ENCODE assay signal across 12 mouse cellular contexts in the genomic region with DNA sequence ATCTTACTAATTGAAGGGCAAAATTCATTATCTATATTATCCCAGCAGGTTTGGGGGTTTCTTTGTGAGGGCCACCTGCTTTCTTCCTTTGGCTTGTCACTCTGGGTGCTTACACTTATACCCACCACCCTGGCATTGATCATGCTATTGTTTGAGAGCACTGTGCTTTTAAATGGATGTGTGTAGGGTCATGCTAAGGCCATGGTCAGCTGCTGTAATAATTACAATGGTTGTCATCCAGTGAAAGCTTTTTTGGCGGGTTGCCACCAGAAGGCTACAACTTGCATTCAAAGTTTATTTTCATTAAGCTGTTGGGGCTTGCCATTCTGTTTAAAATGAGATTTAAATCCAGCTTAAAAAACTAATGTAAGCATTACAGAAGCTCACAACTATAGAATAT.
DNase-seq lines count a peak whose midpoint lies in the region; ATAC-seq and TF ChIP-seq lines count a peak whose summit lies in the region.
"Had no signal": no experiment of that assay in that cellular context is flagged by ENCODE, and none has a peak within 500 bp of the region (broad histone marks: within the 10 kb centered on the region; RNA-seq: fewer than 3 reads in every experiment).

No protein-coding gene starts in this region.

- no peak for TF ChIP-seq EP300 in stomach, postnatal 0 days (optimal IDR thresholded peaks at IDR 0.05)

- DNase-seq in hindbrain, embryonic 11.5 days (ENCODE audit: low spot score), result peak; percentile 18
- DNase-seq in stomach, postnatal 0 days (ENCODE audit: low spot score), result no peak
- DNase-seq in kidney, postnatal 14 days, result peak; percentile 21
- peak; percentile 14 for DNase-seq in testis, postnatal 14 days (ENCODE audit: low spot score)
- no peak for DNase-seq in urinary bladder, postnatal 10 days (ENCODE audit: low spot score)
- no peak for DNase-seq in MN1 (ENCODE audit: low spot score)
- DNase-seq: cerebellum, postnatal 14 days; lung, postnatal 4 days; thymus, adult 18-20 months had no signal

- no peaks in the 10 kb centered on the region for H3K9me3 ChIP-seq in hindbrain, embryonic 11.5 days (ENCODE audit: control insufficient read depth, low read length)
- no peaks in the 10 kb centered on the region for H3K9me3 ChIP-seq in hindbrain, embryonic 16.5 days (ENCODE audit: control insufficient read depth, low read length)
- no peaks in the 10 kb centered on the region for H3K9me3 ChIP-seq in stomach, embryonic 14.5 days (ENCODE audit: control insufficient read depth, low read depth, low read length)
- no peaks in the 10 kb centered on the region for H3K9me3 ChIP-seq in stomach, postnatal 0 days (ENCODE audit: control insufficient read depth, low read length)

- no peaks in the 10 kb centered on the region for H3K36me3 ChIP-seq in hindbrain, embryonic 11.5 days (ENCODE audit: control insufficient read depth, insufficient read depth, low read length)
- no peaks in the 10 kb centered on the region for H3K36me3 ChIP-seq in hindbrain, embryonic 16.5 days (ENCODE audit: control insufficient read depth, insufficient read depth, low read length)
- no peaks in the 10 kb centered on the region for H3K36me3 ChIP-seq in stomach, embryonic 14.5 days (ENCODE audit: control insufficient read depth, insufficient read depth, low read length)
- H3K36me3 ChIP-seq in stomach, postnatal 0 days (ENCODE audit: control insufficient read depth, insufficient read depth, low read length), result no peaks in the 10 kb centered on the region

- no peaks in the 10 kb centered on the region for H3K4me1 ChIP-seq in hindbrain, embryonic 11.5 days (replicated peaks; ENCODE audit: control insufficient read depth, insufficient read depth, low read length)
- H3K4me1 ChIP-seq in hindbrain, embryonic 16.5 days (ENCODE audit: control insufficient read depth, insufficient read depth, low read depth, low read length), result no peaks in the 10 kb centered on the region
- no peaks in the 10 kb centered on the region for H3K4me1 ChIP-seq in stomach, embryonic 14.5 days (ENCODE audit: control insufficient read depth, insufficient read depth, low read length)
- H3K4me1 ChIP-seq in stomach, postnatal 0 days (replicated peaks; ENCODE audit: control insufficient read depth, insufficient read depth), result no peaks in the 10 kb centered on the region

- TF ChIP-seq CTCF in stomach, postnatal 0 days (IDR thresholded peaks at IDR 0.05; ENCODE audit: low read depth), result no peak

- no peak overlapping the region for H3K4me3 ChIP-seq in hindbrain, embryonic 11.5 days (ENCODE audit: low read depth, low read length)
- no peak overlapping the region for H3K4me3 ChIP-seq in hindbrain, embryonic 16.5 days (ENCODE audit: low read length)
- H3K4me3 ChIP-seq in stomach, embryonic 14.5 days (ENCODE audit: low read depth, low read length), result no peak overlapping the region
- H3K4me3 ChIP-seq in stomach, postnatal 0 days (ENCODE audit: low read depth, low read length), result no peak overlapping the region

- 12% methylated on average over 1 of the region's 1 CpGs for WGBS in hindbrain, embryonic 11.5 days
- 10% methylated on average over 1 of the region's 1 CpGs for WGBS in hindbrain, embryonic 16.5 days
- WGBS in stomach, embryonic 14.5 days, result 18% methylated on average over 1 of the region's 1 CpGs
- WGBS in stomach, postnatal 0 days, result 26% methylated on average over 1 of the region's 1 CpGs

- peak; percentile 89 for ATAC-seq in hindbrain, embryonic 11.5 days (ENCODE audit: low FRiP score)
- no peak for ATAC-seq in hindbrain, embryonic 16.5 days
- ATAC-seq in stomach, embryonic 14.5 days (ENCODE audit: insufficient number of reproducible peaks, insufficient read depth, low FRiP score, low read depth), result peak; percentile 71; the same call in 1 of the 2 replicates
- no peak; the same call in 1 of the 2 replicates for ATAC-seq in stomach, postnatal 0 days (ENCODE audit: low FRiP score, low TSS enrichment)

- no peak overlapping the region for H3K27ac ChIP-seq in hindbrain, embryonic 11.5 days (ENCODE audit: low read depth, low read length)
- H3K27ac ChIP-seq in hindbrain, embryonic 16.5 days (ENCODE audit: low read depth, low read length), result no peak overlapping the region
- no peak overlapping the region for H3K27ac ChIP-seq in stomach, embryonic 14.5 days (ENCODE audit: low read length)
- no peak overlapping the region for H3K27ac ChIP-seq in stomach, postnatal 0 days (replicated peaks)

- H3K27me3 ChIP-seq in hindbrain, embryonic 11.5 days (ENCODE audit: control insufficient read depth, insufficient read depth, low read length), result no peaks in the 10 kb centered on the region
- no peaks in the 10 kb centered on the region for H3K27me3 ChIP-seq in hindbrain, embryonic 16.5 days (replicated peaks; ENCODE audit: control insufficient read depth, insufficient read depth, low read length)
- H3K27me3 ChIP-seq in stomach, embryonic 14.5 days (ENCODE audit: control insufficient read depth, insufficient read depth, low read length), result no peaks in the 10 kb centered on the region
- H3K27me3 ChIP-seq in stomach, postnatal 0 days (ENCODE audit: control insufficient read depth, insufficient read depth, low read length), result no peaks in the 10 kb centered on the region
- H3K27me3 ChIP-seq: CH12.LX had no signal

- no peak overlapping the region for H3K9ac ChIP-seq in hindbrain, embryonic 11.5 days (ENCODE audit: low read depth, low read length)
- H3K9ac ChIP-seq in hindbrain, embryonic 16.5 days (ENCODE audit: low read depth, low read length), result no peak overlapping the region
- H3K9ac ChIP-seq in stomach, embryonic 14.5 days (replicated peaks; ENCODE audit: low read depth, low read length), result no peak overlapping the region
- H3K9ac ChIP-seq in stomach, postnatal 0 days (ENCODE audit: low read length), result no peak overlapping the region

- H3K4me2 ChIP-seq in hindbrain, embryonic 11.5 days (replicated peaks; ENCODE audit: low read depth, low read length), result no peak overlapping the region
- no peak overlapping the region for H3K4me2 ChIP-seq in hindbrain, embryonic 16.5 days (ENCODE audit: low read length)
- no peak overlapping the region for H3K4me2 ChIP-seq in stomach, embryonic 14.5 days (replicated peaks; ENCODE audit: low read depth, low read length)
- H3K4me2 ChIP-seq in stomach, postnatal 0 days (replicated peaks; ENCODE audit: low read depth), result no peak overlapping the region

Comparison
In these comparisons a context has a peak if more than half of its experiments do, and no peak if none do; other contexts are left out.
1. ATAC-seq: peak in hindbrain, embryonic 11.5 days (single experiment) and stomach, embryonic 14.5 days (single experiment); none in hindbrain, embryonic 16.5 days (single experiment) and stomach, postnatal 0 days (single experiment).
2. DNase-seq: peak in hindbrain, embryonic 11.5 days (single experiment), kidney, postnatal 14 days (single experiment) and testis, postnatal 14 days (single experiment); none in stomach, postnatal 0 days (single experiment), urinary bladder, postnatal 10 days (single experiment) and MN1 (single experiment).